Mouse (Mus musculus) heart, postnatal 0 days (tissue): ENCODE results near the gene Sat1.

ENCODE experiments used
- CTCF ChIP-seq: IDR thresholded peaks from 2 replicates; pipeline ENCODE4 v1.5.1; 2016; ENCODE audit warnings: antibody characterized with exemption, control low read depth, low read depth
- EP300 ChIP-seq: IDR thresholded peaks from 2 replicates; pipeline ENCODE4 v1.6.1; 2016; ENCODE audit warnings: antibody characterized with exemption, low read depth

- TF ChIP-seq CTCF: no peak
- TF ChIP-seq EP300: no peak
These were observed 2.0 kb upstream of the Sat1 start for GRCm38 (mm10) chrX:155218277-155218676.
